Mouse (Mus musculus): Measurements from ENCODE around the gene Foxp4. TPM values are rescaled to one million over a fixed set of nuclear protein-coding genes. Genes with fewer than 3 reads are reported as not detected.

The Foxp4 gene
- total and polyA plus RNA-seq, 2 experiments from 2014 or later = 31.3 to 128 TPM

DNA sequence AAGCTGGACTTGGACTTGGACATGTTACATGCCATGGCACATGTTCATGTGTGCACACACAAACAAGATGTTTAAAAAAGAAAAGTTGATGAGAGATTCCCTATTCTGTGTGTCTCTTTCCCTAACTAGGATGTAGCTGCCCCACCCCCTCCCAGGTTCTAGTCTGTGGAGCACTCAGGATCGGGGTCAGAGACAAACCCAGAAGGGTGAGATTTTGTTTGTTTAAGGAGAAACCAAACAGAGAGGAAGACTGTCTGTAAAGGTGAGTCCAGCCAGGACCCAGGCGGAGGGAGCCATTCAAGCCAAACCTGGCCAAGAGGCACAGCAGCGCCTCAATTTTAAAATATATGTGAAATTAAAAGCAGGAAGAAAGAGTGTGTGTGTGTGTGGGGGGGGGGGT, 7.2 kb downstream of the Foxp4 start:
- Histone ChIP-seq H3K9ac (replicated peaks; ENCODE audit: low read length) (no peak overlapping the region), H3K36me3 (ENCODE audit: insufficient read depth, low read length) (no peaks in the 10 kb centered on the region), H3K4me1 (ENCODE audit: insufficient read depth, low read length) (0 out of 2 replicates have a peak, but pooled peaks cover 6% of the 10 kb centered on the region), H3K27me3 (ENCODE audit: insufficient read depth, low read length) (0 out of 2 replicates have a peak, but pooled peaks cover 20% of the 10 kb centered on the region), H3K4me3 (ENCODE audit: low read length) (no peak overlapping the region), H3K4me2 (ENCODE audit: low read depth, low read length) (no peak overlapping the region), H3K27ac (no peak overlapping the region), H3K9me3 (ENCODE audit: low read length) (no peaks in the 10 kb centered on the region)
- DNase-seq (ENCODE audit: low spot score) = no peak
- TF ChIP-seq CTCF (IDR thresholded peaks at IDR 0.05; ENCODE audit: low read depth) = no peak
- 88% methylated on average over 3 of the region's 3 CpGs for WGBS
- no peak for ATAC-seq

DNA sequence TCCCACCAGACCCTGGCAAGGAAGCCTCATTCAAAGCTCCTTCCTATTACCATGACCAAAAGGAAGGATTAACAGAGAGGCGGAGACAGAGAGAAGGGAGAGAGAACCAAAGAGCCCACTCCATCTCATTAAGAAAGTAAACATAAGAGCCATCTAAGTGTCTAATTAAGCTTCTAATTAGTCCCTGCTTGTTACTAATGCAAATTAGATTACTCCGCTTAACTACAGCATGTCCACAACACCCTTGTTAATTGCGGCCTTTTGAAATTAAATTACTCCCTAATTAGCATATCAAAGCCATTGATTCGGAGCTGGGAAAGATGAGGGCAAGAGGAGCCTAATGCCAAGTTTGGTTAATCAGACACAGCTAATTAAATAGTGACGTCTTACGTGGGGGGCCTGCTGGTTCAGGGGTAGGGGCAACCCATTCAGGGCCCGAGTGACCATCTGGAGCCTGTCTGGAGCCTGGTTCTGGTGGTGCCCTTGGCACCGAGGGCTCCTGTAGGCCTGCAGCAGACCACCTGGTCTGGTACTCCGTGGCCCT, 9.7 kb downstream of the Foxp4 start:
- DNase-seq (ENCODE audit: low spot score) (peak; percentile 42), ATAC-seq (peak; percentile 46)
- TF ChIP-seq CTCF (IDR thresholded peaks at IDR 0.05; ENCODE audit: low read depth) = no peak
- no peak overlapping the region for H3K9ac ChIP-seq (replicated peaks; ENCODE audit: low read length)
- WGBS = 18% methylated on average over 9 of the region's 9 CpGs
- no peaks in the 10 kb centered on the region for H3K9me3 ChIP-seq (ENCODE audit: low read length)
- H3K4me2 ChIP-seq (ENCODE audit: low read depth, low read length) = no peak overlapping the region
- H3K36me3 ChIP-seq (ENCODE audit: insufficient read depth, low read length) = no peaks in the 10 kb centered on the region
- peaks cover 26% of the 10 kb centered on the region for H3K27me3 ChIP-seq (ENCODE audit: insufficient read depth, low read length)
- no peak overlapping the region for H3K27ac ChIP-seq
- H3K4me3 ChIP-seq (ENCODE audit: low read length) = no peak overlapping the region
- H3K4me1 ChIP-seq (ENCODE audit: insufficient read depth, low read length) = peaks cover 12% of the 10 kb centered on the region; the same call in 1 of the 2 replicates

DNA sequence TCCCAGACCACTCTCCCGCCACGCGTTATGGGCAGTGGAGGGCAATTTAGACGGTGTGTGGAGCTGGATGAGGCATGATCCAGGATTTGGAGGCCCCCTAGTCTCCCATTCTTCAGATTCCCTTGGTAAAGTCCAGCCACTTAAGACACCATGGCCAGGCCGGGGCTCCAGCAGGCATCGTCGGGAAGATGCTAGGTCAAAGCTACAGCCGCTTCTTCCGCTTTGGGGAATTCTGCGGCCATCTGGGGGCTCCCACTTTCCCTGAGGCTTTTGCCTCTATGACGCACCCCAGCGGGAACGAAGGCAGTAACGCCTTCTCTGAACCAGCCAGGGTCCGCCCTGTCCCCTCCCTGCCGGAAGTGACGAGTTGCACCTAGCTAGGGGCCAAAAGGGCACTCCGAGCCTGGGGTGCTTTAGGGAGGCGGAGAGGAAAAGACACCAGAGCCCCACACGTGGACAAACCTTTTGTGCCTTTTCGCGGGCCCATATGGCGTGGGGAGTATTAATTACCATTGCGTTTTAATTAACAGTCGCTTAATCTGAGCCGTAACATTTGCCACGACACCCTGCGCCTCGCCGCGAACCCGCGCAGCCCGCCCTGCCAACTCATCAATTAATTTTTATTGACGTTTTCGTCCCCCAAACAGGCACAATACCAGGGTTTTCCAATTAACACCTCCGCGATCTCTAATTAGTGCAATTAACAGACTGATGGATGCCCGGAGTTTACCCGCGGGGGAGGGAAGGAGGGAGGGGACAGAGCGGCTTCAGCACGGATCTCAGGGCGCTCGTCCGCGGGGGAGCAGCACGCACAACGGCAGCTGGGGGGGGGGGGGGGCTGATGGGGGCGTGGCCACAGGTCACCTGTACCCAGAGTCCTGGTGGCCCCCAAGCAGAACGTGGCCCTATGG, 15.1 kb downstream of the Foxp4 start:
- 13% methylated on average over 51 of the region's 51 CpGs for WGBS
- ATAC-seq = peak; percentile 38
- H3K9ac ChIP-seq (replicated peaks; ENCODE audit: low read length) = 0 out of 2 replicates have a peak overlapping the region, but pooled peaks have one; percentile 13
- H3K27ac ChIP-seq = no peak overlapping the region
- H3K27me3 ChIP-seq (ENCODE audit: insufficient read depth, low read length) = peaks cover 21% of the 10 kb centered on the region
- H3K4me1 ChIP-seq (ENCODE audit: insufficient read depth, low read length) = peaks cover 11% of the 10 kb centered on the region
- no peaks in the 10 kb centered on the region for H3K36me3 ChIP-seq (ENCODE audit: insufficient read depth, low read length)
- peak; percentile 32 for DNase-seq (ENCODE audit: low spot score)
- no peaks in the 10 kb centered on the region for H3K9me3 ChIP-seq (ENCODE audit: low read length)
- peak overlapping the region; percentile 50 for H3K4me2 ChIP-seq (ENCODE audit: low read depth, low read length)
- TF ChIP-seq CTCF (IDR thresholded peaks at IDR 0.05; ENCODE audit: low read depth) = no peak
- peak overlapping the region; percentile 24 for H3K4me3 ChIP-seq (ENCODE audit: low read length)

DNA sequence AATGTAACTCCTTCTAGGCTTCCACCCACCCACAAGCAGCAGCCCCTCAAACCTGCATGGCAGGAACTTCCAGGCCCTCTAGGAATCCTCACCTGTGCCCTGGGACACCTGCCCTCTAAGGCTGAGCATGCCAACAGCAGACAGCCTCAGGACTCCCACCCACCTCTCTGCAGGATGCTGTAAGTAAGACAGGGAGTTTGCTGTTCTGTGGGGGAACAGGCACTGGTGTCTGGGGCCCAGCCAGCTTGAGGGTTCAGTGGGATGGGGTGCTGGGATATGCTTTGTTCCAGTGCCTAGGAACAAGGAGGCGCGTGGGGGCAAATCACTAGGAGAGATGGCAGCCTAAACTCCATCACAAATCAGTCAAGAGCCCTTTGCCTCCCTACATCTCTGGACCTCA, 16.4 kb downstream of the Foxp4 start:
- no peak overlapping the region for H3K4me3 ChIP-seq (ENCODE audit: low read length)
- 74% methylated on average over 2 of the region's 2 CpGs for WGBS
- DNase-seq (ENCODE audit: low spot score) = no peak

DNA sequence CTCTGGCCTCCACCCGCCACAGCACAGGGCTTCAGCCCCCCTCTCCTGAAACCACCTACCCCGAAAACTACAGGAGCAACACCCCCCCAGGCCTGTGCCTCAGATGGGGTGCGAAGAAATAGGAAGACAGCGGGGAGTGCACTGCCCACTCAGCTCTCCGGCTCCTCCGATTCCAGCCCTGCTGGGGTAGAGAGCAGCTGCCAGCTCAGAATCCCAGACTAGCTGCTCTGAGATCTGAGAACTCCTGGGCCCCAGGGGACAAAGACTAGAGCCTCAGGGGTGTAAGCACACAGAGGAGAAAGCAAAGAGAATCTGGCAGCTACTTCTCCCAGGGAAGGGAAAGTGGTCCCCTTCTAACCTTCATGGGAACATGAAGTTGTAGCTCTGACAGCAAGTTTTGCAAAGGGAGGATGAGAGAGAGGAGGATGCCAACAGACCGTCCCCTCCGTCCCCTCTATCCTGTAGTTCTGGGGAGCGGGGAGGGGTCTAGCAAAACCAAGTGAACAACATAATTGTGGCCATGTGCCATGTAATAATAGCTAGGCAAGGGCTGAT, 17.0 kb downstream of the Foxp4 start:
- no peak for DNase-seq (ENCODE audit: low spot score)
- H3K27me3 ChIP-seq (ENCODE audit: insufficient read depth, low read length) = peaks cover 21% of the 10 kb centered on the region
- no peak overlapping the region for H3K9ac ChIP-seq (replicated peaks; ENCODE audit: low read length)
- no peak for TF ChIP-seq CTCF (IDR thresholded peaks at IDR 0.05; ENCODE audit: low read depth)
- ATAC-seq = 0 out of 2 replicates have a peak, but pooled peaks have one; percentile 11
- no peaks in the 10 kb centered on the region for H3K36me3 ChIP-seq (ENCODE audit: insufficient read depth, low read length)
- no peaks in the 10 kb centered on the region for H3K9me3 ChIP-seq (ENCODE audit: low read length)
- peaks cover 11% of the 10 kb centered on the region for H3K4me1 ChIP-seq (ENCODE audit: insufficient read depth, low read length)
- H3K4me2 ChIP-seq (ENCODE audit: low read depth, low read length) = no peak overlapping the region
- H3K4me3 ChIP-seq (ENCODE audit: low read length) = no peak overlapping the region
- no peak overlapping the region for H3K27ac ChIP-seq
- 23% methylated on average over 9 of the region's 9 CpGs for WGBS

More for the DNA sequence above, 16.4 kb downstream of the Foxp4 start:
- H3K4me2 ChIP-seq (ENCODE audit: low read depth, low read length) = no peak overlapping the region
- H3K27ac ChIP-seq = no peak overlapping the region
- H3K27me3 ChIP-seq (ENCODE audit: insufficient read depth, low read length) = peaks cover 21% of the 10 kb centered on the region
- no peak overlapping the region for H3K9ac ChIP-seq (replicated peaks; ENCODE audit: low read length)
- no peak for ATAC-seq
- no peaks in the 10 kb centered on the region for H3K9me3 ChIP-seq (ENCODE audit: low read length)
- TF ChIP-seq CTCF (IDR thresholded peaks at IDR 0.05; ENCODE audit: low read depth) = no peak
- H3K36me3 ChIP-seq (ENCODE audit: insufficient read depth, low read length) = no peaks in the 10 kb centered on the region
- H3K4me1 ChIP-seq (ENCODE audit: insufficient read depth, low read length) = peaks cover 11% of the 10 kb centered on the region

DNA sequence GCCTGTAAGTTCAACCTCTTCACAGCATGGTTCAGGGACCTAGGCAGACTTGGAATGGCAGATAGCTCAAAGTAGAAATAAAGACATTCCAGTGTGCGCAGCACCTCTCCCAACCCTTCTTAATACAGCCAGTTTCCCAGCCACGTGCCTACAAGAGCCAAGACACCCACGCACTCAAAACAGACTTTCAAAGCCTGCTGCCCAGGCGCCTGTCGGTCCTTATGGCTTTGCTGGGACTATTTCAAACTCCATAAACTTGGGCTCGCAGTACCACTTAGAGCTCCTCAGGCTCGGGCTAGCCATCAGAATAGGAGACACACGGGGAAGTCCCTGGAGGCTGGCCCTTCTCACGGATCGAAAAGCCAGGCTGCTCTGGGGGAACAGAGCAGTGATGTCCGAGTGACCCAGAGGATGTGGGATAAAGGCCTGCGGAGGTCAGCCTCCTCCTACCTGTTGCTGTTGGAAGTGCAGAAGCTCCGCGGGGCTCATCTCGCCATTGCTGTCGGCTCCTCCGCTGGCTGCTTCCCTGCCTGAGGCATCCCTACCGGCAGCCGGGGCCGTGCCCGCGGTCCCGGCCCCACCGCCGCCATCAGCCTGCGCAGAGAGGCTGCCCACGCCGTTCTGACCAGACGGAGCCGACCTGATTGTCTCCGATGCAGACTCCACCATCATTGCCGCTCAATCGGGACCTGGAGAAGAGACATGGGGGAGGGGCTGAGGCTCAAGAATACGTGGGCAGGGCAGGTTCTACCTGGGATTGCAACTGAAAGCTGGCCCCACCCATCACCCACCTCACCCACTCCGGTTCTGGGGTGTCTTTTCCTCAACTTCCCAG, 20.4 kb downstream of the Foxp4 start:
- DNase-seq (ENCODE audit: low spot score) = no peak
- 33% methylated on average over 35 of the region's 35 CpGs for WGBS

More for the DNA sequence above, 20.4 kb downstream of the Foxp4 start:
- Histone ChIP-seq H3K27me3 (ENCODE audit: insufficient read depth, low read length) (0 out of 2 replicates have a peak, but pooled peaks cover 9% of the 10 kb centered on the region), H3K9me3 (ENCODE audit: low read length) (no peaks in the 10 kb centered on the region), H3K4me2 (ENCODE audit: low read depth, low read length) (peak overlapping the region; percentile 35), H3K27ac (no peak overlapping the region), H3K4me1 (ENCODE audit: insufficient read depth, low read length) (peaks cover 3% of the 10 kb centered on the region; the same call in 1 of the 2 replicates), H3K4me3 (ENCODE audit: low read length) (peak overlapping the region; percentile 19), H3K9ac (replicated peaks; ENCODE audit: low read length) (no peak overlapping the region), H3K36me3 (ENCODE audit: insufficient read depth, low read length) (no peaks in the 10 kb centered on the region)
- peak; percentile 34; the same call in 1 of the 2 replicates for TF ChIP-seq CTCF (IDR thresholded peaks at IDR 0.05; ENCODE audit: low read depth)
- ATAC-seq = peak; percentile 21; the same call in 1 of the 2 replicates

All from hindbrain, postnatal 0 days (tissue).